Mouse (Mus musculus) ES-E14 (cell line): ENCODE results near the gene Mxd3. TPM values are rescaled to one million over a fixed set of nuclear protein-coding genes. Genes with fewer than 3 reads are reported as not detected.

Source experiments
- DNase-seq: peaks from one replicate; pipeline ENCODE4 v3.0.0-alpha.2; 2013; ENCODE audit warnings: low read depth, low spot score
- H3K27ac ChIP-seq: 2 replicates; pipeline ENCODE4 v1.5.1; 2012; ENCODE audit warnings: low read depth, mild to moderate bottlenecking, low read length, moderate library complexity, mixed read lengths; ENCODE audit not compliant: poor library complexity, insufficient read depth, severe bottlenecking
- H3K36me3 ChIP-seq: 2 replicates; pipeline ENCODE4 v1.6.1; 2012; ENCODE audit warnings: mild to moderate bottlenecking, low read length, moderate library complexity, mixed read lengths; ENCODE audit not compliant: control insufficient read depth, poor library complexity, insufficient read depth, severe bottlenecking
- H3K4me1 ChIP-seq, 2 experiments: fragments of 150-350 bp in 1 of 2; sonication (generic) in 1 of 2; 2 replicates each; pipeline ENCODE4 v1.6.1; 2012; ENCODE audit warnings: low read length in 2 of 2, mild to moderate bottlenecking in 1 of 2, mixed read lengths in 1 of 2; ENCODE audit not compliant: control insufficient read depth in 2 of 2, insufficient read depth in 2 of 2, poor library complexity in 1 of 2
- H3K4me3 ChIP-seq, 2 experiments: fragments of 150-350 bp in 1 of 2; sonication (generic) in 1 of 2; 2 replicates each; pipeline ENCODE4 v1.5.1; 2012; ENCODE audit warnings: low read length in 2 of 2, low read depth in 1 of 2, mild to moderate bottlenecking in 1 of 2, mixed read lengths in 1 of 2; ENCODE audit not compliant: insufficient read depth in 1 of 2, poor library complexity in 1 of 2, severe bottlenecking in 1 of 2
- H3K9ac ChIP-seq: 2 replicates; pipeline ENCODE4 v1.6.1; 2012; ENCODE audit warnings: low read depth, mild to moderate bottlenecking, low read length, mixed read lengths; ENCODE audit not compliant: poor library complexity, insufficient read depth, severe bottlenecking
- H3K9me3 ChIP-seq: fragments of 150-350 bp; sonication (generic); 2 replicates; pipeline ENCODE4 v1.6.1; 2012; ENCODE audit warnings: low read depth, mild to moderate bottlenecking, low read length; ENCODE audit not compliant: control insufficient read depth, insufficient read depth
- CHD2 ChIP-seq: IDR thresholded peaks from 2 replicates; pipeline ENCODE4 v1.6.1; 2014; ENCODE audit warnings: mild to moderate bottlenecking, low read depth, low read length, inconsistent platforms
- HCFC1 ChIP-seq: IDR thresholded peaks from 2 replicates; pipeline ENCODE4 v1.6.1; 2012; ENCODE audit warnings: low read length, inconsistent platforms, borderline replicate concordance; ENCODE audit not compliant: insufficient read depth
- MAFK ChIP-seq: IDR thresholded peaks from 2 replicates; pipeline ENCODE4 v1.6.1; 2014; ENCODE audit warnings: mild to moderate bottlenecking, low read depth, low read length, inconsistent platforms; ENCODE audit not compliant: insufficient read depth
- ZC3H11A ChIP-seq: IDR thresholded peaks from 2 replicates; pipeline ENCODE4 v1.6.1; 2012; ENCODE audit warnings: low read depth, mild to moderate bottlenecking, inconsistent platforms, low read length, borderline replicate concordance
- ZNF384 ChIP-seq: IDR thresholded peaks from 2 replicates; pipeline ENCODE4 v1.6.1; 2012; ENCODE audit warnings: low read depth, low read length, inconsistent platforms
- in situ Hi-C, 2 experiments: fragments of 600-800 bp; cut with MboI; formaldehyde crosslinking; loops; one replicate each; pipeline ENCODE4 v1.15.1; 2025; ENCODE audit warnings: low sequenced_read_pairs in 2 of 2, inconsistent platforms in 1 of 2; ENCODE audit not compliant: unreplicated experiment in 2 of 2
- total RNA-seq: library from RNA; depleted of rRNA; stranded (reverse); fragments of 300-350 nt; gene quantifications from 2 replicates; pipeline ENCODE4 v1.2.3, GENCODE M21; 2012

Gene Mxd3
- total RNA-seq, 1 experiment, result 12.5 TPM

DNA sequence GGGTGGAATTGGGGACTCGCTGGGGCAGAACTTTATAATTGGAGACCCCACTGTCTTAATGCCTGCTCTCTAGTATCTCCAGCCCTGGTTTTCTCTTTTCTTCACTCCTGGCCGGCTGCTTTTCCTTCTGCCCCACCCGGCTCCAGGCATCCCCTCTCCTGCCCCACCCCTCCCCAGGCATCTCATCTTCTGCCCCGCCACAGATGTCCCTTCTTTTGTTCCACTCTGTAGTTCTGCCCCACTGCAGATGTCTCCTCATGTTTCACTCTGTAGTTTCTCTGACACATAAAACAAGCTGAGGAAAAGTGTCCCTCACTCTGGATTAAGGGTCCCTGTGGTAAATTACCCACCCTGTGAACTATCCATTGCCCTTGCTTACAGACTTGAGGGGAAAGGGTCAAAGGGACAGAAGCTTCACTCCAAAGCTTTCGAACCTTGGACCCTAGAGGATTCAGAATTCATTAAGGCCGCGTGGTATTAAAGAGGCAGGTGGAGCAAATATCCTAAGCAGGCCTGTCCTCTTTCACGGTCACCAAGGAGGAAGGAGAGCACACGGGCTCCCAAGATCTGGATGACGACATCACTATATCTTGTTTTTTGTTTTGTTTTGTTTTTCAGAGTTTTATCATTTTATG, 7.8 kb upstream of the Mxd3 start:
- Histone ChIP-seq H3K36me3 (no peaks in the 10 kb centered on the region), H3K9ac (peak overlapping the region; percentile 61; the same call in 1 of the 2 replicates), H3K27ac (peak overlapping the region; percentile 81), H3K9me3 (no peaks in the 10 kb centered on the region), H3K4me3 (peak overlapping the region; percentile 7 to 45), H3K4me1 (peaks cover 9 to 29% of the 10 kb centered on the region in 2 experiments)
- in situ Hi-C loops, result no loop called here
- no peak for TF ChIP-seq MAFK
- no peak for TF ChIP-seq HCFC1
- TF ChIP-seq CHD2, result no peak
- TF ChIP-seq ZC3H11A, result no peak
- TF ChIP-seq ZNF384, result no peak
- DNase-seq, result no peak

DNA sequence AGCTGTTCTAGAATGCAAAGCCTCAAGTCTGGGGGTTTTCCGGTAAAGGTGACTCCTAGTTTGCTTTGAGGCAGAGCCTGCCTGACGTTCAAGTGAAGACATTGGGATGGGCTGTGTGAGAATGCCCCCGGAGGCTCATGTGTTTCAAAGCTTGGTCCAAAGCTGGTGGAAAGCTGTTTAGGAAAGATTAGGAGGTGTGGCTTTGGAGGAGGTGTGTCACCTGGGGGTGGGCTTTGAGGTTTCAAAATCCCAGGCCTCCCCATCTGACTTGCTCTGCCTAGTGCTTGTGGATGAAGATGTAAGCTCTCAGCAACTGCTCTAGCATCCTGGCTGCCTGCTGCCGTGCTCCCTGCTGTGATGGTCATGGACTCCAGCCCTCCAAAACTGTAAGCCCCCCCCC, 6.1 kb upstream of the Mxd3 start:
- Histone ChIP-seq H3K9ac (no peak overlapping the region; the same call in 1 of the 2 replicates), H3K4me1 (peaks cover 9 to 31% of the 10 kb centered on the region in 2 experiments), H3K27ac (peak overlapping the region; percentile 53; the same call in 1 of the 2 replicates), H3K4me3 (no peak overlapping the region), H3K9me3 (no peaks in the 10 kb centered on the region), H3K36me3 (no peaks in the 10 kb centered on the region)
- no peak for DNase-seq
- TF ChIP-seq CHD2 (no peak), MAFK (no peak), HCFC1 (no peak), ZC3H11A (no peak), ZNF384 (no peak)
- in situ Hi-C loops, result no loop called here

DNA sequence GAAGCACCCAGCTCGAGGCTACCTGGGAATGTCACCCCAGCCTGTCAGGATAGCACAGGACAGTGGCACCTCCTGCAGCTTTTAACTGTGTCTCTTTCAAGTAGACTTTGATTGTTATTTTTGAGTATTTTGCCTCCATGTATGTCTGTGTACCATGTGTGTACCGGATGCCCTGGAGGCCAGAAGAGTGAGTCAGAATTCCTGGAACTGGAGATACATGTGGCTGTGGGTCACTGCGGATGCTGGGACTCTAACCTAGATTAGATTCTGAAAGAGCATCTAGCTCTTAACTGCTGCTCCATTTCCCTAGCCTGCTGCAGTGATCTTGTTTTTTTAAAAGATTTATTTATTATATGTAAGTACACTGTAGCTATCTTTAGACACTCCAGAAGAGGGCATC, 2.7 kb upstream of the Mxd3 start:
- H3K9ac ChIP-seq, result no peak overlapping the region; the same call in 1 of the 2 replicates
- in situ Hi-C loops, result no loop called here
- TF ChIP-seq ZC3H11A (no peak), HCFC1 (no peak), ZNF384 (no peak), CHD2 (no peak), MAFK (no peak)

DNA sequence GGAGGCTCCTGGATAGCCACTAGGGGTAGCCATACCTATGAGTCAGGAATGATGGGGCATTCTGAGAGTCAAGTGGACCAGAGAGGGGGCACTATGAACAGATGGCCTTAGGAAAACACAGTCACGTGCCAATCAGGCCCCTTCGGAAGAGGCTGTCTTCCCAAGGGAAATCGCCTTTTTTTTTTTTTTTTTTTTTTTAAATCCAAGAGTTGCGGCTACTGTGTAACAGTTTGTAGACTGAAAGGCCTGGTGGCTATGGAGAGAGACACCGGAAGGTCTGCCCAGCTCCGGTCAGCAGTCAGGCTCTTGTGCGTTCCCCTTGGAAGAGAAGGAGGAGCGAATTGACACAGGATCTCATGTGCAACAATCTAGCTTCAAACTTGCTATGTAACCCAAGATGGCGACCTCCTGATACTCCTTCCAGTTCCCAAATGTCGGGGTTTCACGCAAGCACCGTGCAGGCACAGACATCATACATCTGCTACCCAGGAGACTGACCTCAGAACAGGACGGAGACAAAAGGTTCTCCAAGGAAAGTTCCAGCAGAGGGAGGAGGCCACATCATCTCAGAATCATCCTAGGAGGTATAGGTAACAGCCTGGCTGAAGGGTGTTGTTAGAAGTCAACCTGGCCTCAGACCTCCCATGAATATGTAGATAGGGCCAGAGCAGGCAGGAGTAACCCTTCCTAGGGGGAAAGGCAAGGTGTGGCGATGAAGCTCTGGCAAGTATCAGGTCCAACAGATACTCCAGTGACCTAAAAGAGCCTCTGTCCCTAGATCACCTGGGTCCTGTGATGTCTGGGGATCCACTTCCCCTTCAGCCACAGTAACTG, 1.2 kb upstream of the Mxd3 start:
- no peak for DNase-seq
- Histone ChIP-seq H3K4me1 (peaks cover 0 to 30% of the 10 kb centered on the region in 2 experiments; a peak in 3 of 4 replicates), H3K4me3 (peak overlapping the region; percentile 86 to 93), H3K9me3 (no peaks in the 10 kb centered on the region), H3K36me3 (no peaks in the 10 kb centered on the region; the same call in 1 of the 2 replicates), H3K9ac (peak overlapping the region; percentile 93), H3K27ac (peak overlapping the region; percentile 90)
- in situ Hi-C loops, result no loop called here
- TF ChIP-seq HCFC1 (no peak), ZNF384 (peak; percentile 91), MAFK (peak; percentile 90), CHD2 (0 out of 2 replicates have a peak, but pooled peaks have one; percentile 11), ZC3H11A (peak; percentile 4; the same call in 1 of the 2 replicates)

More for the DNA sequence above, 2.7 kb upstream of the Mxd3 start:
- DNase-seq, result no peak
- peaks cover 3 to 34% of the 10 kb centered on the region in 2 experiments for H3K4me1 ChIP-seq
- H3K4me3 ChIP-seq, result no peak overlapping the region
- H3K36me3 ChIP-seq, result no peaks in the 10 kb centered on the region; the same call in 1 of the 2 replicates
- no peak overlapping the region for H3K27ac ChIP-seq
- H3K9me3 ChIP-seq, result no peaks in the 10 kb centered on the region
